ENCODE assay signal across 8 mouse cellular contexts in the genomic region with DNA sequence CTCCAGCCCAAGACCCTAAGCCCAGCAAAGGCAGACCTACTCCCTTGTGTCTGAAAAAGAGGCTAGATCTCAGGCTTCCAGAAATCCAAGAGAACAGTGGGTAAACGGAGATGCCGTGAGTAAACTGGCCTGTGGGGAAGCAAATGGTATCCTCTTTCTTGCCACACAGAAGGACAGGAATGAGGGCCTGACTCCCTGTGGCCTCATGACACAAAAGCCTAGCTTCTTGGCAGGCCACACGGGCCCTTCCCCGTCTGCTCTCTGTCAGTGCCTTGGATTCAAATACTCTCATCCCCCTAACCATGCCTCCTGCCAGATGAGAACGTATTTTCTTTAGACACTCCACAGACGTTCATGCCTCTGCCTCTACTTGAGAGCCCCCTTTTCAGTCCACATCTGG.
DNase-seq lines count a peak whose midpoint lies in the region; ATAC-seq lines count a peak whose summit lies in the region.

No protein-coding gene starts in this region.

- 23% methylated on average over 6 of the region's 6 CpGs for WGBS in forebrain, embryonic 12.5 days
- 32% methylated on average over 6 of the region's 6 CpGs for WGBS in forebrain, embryonic 14.5 days
- WGBS in lung, embryonic 16.5 days = 24% methylated on average over 6 of the region's 6 CpGs
- 28% methylated on average over 6 of the region's 6 CpGs for WGBS in heart, embryonic 16.5 days
- WGBS in stomach, embryonic 14.5 days = 17% methylated on average over 6 of the region's 6 CpGs

- peaks cover 14% of the 10 kb centered on the region; the same call in 1 of the 2 replicates for H3K27me3 ChIP-seq in forebrain, embryonic 12.5 days
- no peaks in the 10 kb centered on the region for H3K27me3 ChIP-seq in forebrain, embryonic 14.5 days (replicated peaks; ENCODE audit: control insufficient read depth, insufficient read depth, low read length)
- H3K27me3 ChIP-seq in lung, embryonic 16.5 days (ENCODE audit: control insufficient read depth, insufficient read depth, low read depth, low read length) = no peaks in the 10 kb centered on the region
- H3K27me3 ChIP-seq in heart, embryonic 16.5 days (ENCODE audit: control insufficient read depth, insufficient read depth, low read length) = no peaks in the 10 kb centered on the region
- H3K27me3 ChIP-seq in stomach, embryonic 14.5 days (ENCODE audit: control insufficient read depth, insufficient read depth, low read length) = no peaks in the 10 kb centered on the region

- H3K9ac ChIP-seq in forebrain, embryonic 12.5 days = no peak overlapping the region
- H3K9ac ChIP-seq in forebrain, embryonic 14.5 days (ENCODE audit: low read length) = no peak overlapping the region
- H3K9ac ChIP-seq in lung, embryonic 16.5 days (ENCODE audit: low read length) = peak overlapping the region; percentile 51
- no peak overlapping the region for H3K9ac ChIP-seq in heart, embryonic 16.5 days (ENCODE audit: low read length)
- H3K9ac ChIP-seq in stomach, embryonic 14.5 days (replicated peaks; ENCODE audit: low read depth, low read length) = no peak overlapping the region

- no peak overlapping the region for H3K4me2 ChIP-seq in forebrain, embryonic 12.5 days
- no peak overlapping the region for H3K4me2 ChIP-seq in forebrain, embryonic 14.5 days (ENCODE audit: low read length)
- no peak overlapping the region for H3K4me2 ChIP-seq in lung, embryonic 16.5 days (ENCODE audit: low read depth, low read length)
- no peak overlapping the region for H3K4me2 ChIP-seq in heart, embryonic 16.5 days (ENCODE audit: low read depth, low read length)
- H3K4me2 ChIP-seq in stomach, embryonic 14.5 days (replicated peaks; ENCODE audit: low read depth, low read length) = no peak overlapping the region

- DNase-seq in forebrain, embryonic 14.5 days (ENCODE audit: low spot score) = no peak
- DNase-seq in lung, adult 18-20 months = no peak
- no peak for DNase-seq in urinary bladder, postnatal 25 days (ENCODE audit: low spot score)
- no peak for DNase-seq in ovary, postnatal 36 days (ENCODE audit: low spot score)

- H3K36me3 ChIP-seq in forebrain, embryonic 12.5 days (replicated peaks) = no peaks in the 10 kb centered on the region
- H3K36me3 ChIP-seq in forebrain, embryonic 14.5 days (ENCODE audit: control insufficient read depth, insufficient read depth, low read length) = no peaks in the 10 kb centered on the region
- no peaks in the 10 kb centered on the region for H3K36me3 ChIP-seq in lung, embryonic 16.5 days (ENCODE audit: control insufficient read depth, insufficient read depth, low read length)
- no peaks in the 10 kb centered on the region for H3K36me3 ChIP-seq in heart, embryonic 16.5 days (ENCODE audit: control insufficient read depth, insufficient read depth)
- H3K36me3 ChIP-seq in stomach, embryonic 14.5 days (ENCODE audit: control insufficient read depth, insufficient read depth, low read length) = no peaks in the 10 kb centered on the region

- peaks cover 15% of the 10 kb centered on the region for H3K4me1 ChIP-seq in forebrain, embryonic 12.5 days
- 0 out of 2 replicates have a peak, but pooled peaks cover 4% of the 10 kb centered on the region for H3K4me1 ChIP-seq in forebrain, embryonic 14.5 days (ENCODE audit: control insufficient read depth, insufficient read depth, low read length)
- H3K4me1 ChIP-seq in lung, embryonic 16.5 days (replicated peaks; ENCODE audit: control insufficient read depth, insufficient read depth, low read length) = peaks cover 33% of the 10 kb centered on the region
- H3K4me1 ChIP-seq in heart, embryonic 16.5 days (ENCODE audit: control insufficient read depth, insufficient read depth, low read length) = peaks cover 20% of the 10 kb centered on the region
- peaks cover 36% of the 10 kb centered on the region for H3K4me1 ChIP-seq in stomach, embryonic 14.5 days (ENCODE audit: control insufficient read depth, insufficient read depth, low read length)

- H3K4me3 ChIP-seq in forebrain, embryonic 12.5 days (replicated peaks) = no peak overlapping the region
- no peak overlapping the region for H3K4me3 ChIP-seq in forebrain, embryonic 14.5 days (ENCODE audit: low read depth, low read length)
- H3K4me3 ChIP-seq in lung, embryonic 16.5 days (ENCODE audit: low read length) = no peak overlapping the region
- no peak overlapping the region for H3K4me3 ChIP-seq in heart, embryonic 16.5 days (ENCODE audit: low read length)
- H3K4me3 ChIP-seq in stomach, embryonic 14.5 days (ENCODE audit: low read depth, low read length) = no peak overlapping the region

- peak overlapping the region; percentile 63; the same call in 1 of the 2 replicates for H3K27ac ChIP-seq in forebrain, embryonic 12.5 days
- H3K27ac ChIP-seq in forebrain, embryonic 14.5 days (ENCODE audit: low read depth, low read length) = no peak overlapping the region
- H3K27ac ChIP-seq in lung, embryonic 16.5 days (ENCODE audit: low read length) = peak overlapping the region; percentile 93
- peak overlapping the region; percentile 95 for H3K27ac ChIP-seq in heart, embryonic 16.5 days (ENCODE audit: low read length)
- peak overlapping the region; percentile 93 for H3K27ac ChIP-seq in stomach, embryonic 14.5 days (ENCODE audit: low read length)

- H3K9me3 ChIP-seq in forebrain, embryonic 12.5 days = peaks cover 6% of the 10 kb centered on the region; the same call in 1 of the 2 replicates
- H3K9me3 ChIP-seq in forebrain, embryonic 14.5 days (replicated peaks; ENCODE audit: control insufficient read depth, low read length) = no peaks in the 10 kb centered on the region; the same call in 1 of the 2 replicates
- H3K9me3 ChIP-seq in lung, embryonic 16.5 days (ENCODE audit: control insufficient read depth, low read length) = no peaks in the 10 kb centered on the region; the same call in 1 of the 2 replicates
- H3K9me3 ChIP-seq in heart, embryonic 16.5 days (replicated peaks; ENCODE audit: control insufficient read depth, low read length) = no peaks in the 10 kb centered on the region
- H3K9me3 ChIP-seq in stomach, embryonic 14.5 days (ENCODE audit: control insufficient read depth, low read depth, low read length) = no peaks in the 10 kb centered on the region

- no peak for ATAC-seq in forebrain, embryonic 12.5 days (ENCODE audit: low FRiP score)
- ATAC-seq in forebrain, embryonic 14.5 days = no peak
- ATAC-seq in lung, embryonic 16.5 days (ENCODE audit: low read depth) = no peak
- no peak for ATAC-seq in heart, embryonic 16.5 days (replicated peaks; ENCODE audit: extremely low read depth, insufficient read depth, low FRiP score)
- ATAC-seq in stomach, embryonic 14.5 days (ENCODE audit: insufficient number of reproducible peaks, insufficient read depth, low FRiP score, low read depth) = no peak
